Mouse (Mus musculus) lung, adult 2 months (tissue): Measurements from ENCODE around the gene Pnpla6.

Experiments used
- CTCF ChIP-seq: fragments of 200-500 bp; IDR thresholded peaks from 2 replicates; pipeline ENCODE4 v1.5.1; 2011; ENCODE audit warnings: mild to moderate bottlenecking, low read length, control low read depth; ENCODE audit not compliant: insufficient read depth
- POLR2A ChIP-seq: fragments of 200-500 bp; IDR thresholded peaks from 2 replicates; pipeline ENCODE4 v1.6.1; 2011; ENCODE audit warnings: low read depth, mild to moderate bottlenecking, control low read depth, low read length, borderline replicate concordance; ENCODE audit errors: extremely low read depth

DNA sequence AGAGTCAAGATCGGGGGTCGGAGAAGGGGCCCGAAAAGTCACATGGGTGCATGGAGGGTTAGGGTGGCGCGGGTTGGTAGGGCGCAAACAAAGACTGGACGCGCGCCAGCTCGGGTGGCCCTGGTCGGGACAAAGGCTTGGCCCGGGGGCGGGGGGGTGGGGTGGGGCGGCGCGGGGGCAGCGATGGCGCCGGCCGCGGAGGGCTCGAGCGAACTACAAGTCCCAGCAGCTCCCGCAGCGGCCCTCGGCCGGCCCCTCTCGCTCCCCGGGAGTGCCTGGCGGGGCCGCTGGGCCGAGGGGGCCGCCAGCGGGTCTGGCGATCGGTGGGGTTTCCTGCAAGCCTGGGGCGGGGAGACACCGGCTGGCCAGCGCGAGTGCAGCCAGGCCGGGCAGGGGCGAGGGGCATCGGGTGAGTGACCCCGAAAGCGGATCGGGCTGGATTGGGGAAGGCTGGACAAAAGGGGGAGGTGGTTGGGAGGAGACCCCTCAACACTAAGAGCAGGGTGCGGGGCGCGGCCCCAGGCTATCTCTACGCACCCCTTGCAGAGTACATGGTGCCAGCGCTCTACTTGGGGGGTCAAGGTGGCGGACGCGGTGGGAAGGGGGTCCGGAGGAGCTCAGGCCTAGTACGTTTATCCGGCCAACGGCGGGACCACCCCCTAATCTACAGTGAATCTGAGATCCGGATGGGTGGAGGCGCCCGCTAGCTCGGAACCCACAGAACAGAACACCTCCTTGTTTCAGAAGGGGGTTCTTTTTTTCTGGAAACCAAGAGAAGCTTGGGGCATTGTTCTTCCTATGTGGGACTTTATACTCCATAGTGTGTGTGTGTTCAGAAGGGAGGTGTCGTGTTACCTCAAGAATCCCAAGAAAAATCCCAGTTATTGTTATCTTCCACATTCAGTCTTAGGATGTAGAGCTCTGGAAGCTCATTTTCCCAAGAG lies 22.0 kb upstream of the Pnpla6 start, which contains the start of gene Zfp358:
- TF ChIP-seq CTCF (no peak), POLR2A (peak; percentile 58)
